Comparison of ENCODE assay signal across 13 mouse cellular contexts in the genomic region with DNA sequence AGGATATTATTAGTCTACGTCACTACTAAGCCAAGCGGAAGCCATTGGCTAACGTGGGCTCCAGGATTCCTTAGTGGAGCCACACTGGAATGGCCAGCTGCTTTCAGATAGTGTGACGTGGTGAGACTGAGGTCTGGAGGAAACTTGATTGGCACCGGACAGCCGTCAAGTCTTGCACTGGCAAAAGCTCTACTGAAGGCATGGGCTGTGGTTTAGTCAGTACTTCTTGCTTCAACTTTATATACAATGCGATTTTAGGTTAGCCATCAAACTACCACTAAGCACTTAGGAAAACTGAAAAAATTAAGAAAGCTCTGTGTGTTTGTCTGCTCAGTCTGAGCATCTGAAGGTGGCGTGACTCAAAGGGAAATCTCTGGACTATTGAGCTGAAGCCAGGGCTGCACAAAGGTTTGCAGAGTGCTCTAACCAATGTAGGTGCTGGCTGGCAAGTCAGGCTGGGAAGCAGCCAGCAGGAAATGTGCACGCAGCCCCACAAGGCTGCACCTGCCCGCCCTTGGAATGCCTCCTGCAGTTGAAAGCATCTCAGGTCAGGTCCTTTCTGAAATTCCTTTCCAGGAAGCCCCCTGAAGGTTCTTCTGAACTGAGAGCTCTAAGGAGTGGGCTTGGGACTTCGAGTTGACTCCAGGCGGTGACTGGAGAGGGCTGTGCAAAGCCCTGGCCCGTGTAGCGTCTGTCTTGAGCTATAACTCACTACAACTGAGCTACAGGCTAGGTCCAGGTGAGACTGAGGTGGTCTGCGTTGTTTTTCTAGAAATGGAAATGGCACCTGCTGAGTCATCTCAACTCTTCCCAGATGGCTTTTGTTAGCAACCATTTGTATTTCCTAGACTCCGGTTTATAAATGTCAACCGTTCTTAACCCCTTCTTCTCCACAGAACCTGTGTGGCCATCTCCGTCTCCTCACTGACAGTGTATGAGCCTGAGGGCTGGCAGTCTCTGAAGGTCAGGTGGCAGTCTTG.
DNase-seq lines count a peak whose midpoint lies in the region; ATAC-seq and TF ChIP-seq lines count a peak whose summit lies in the region.
"Had no signal": no experiment of that assay in that cellular context is flagged by ENCODE, and none has a peak within 500 bp of the region (broad histone marks: within the 10 kb centered on the region; RNA-seq: fewer than 3 reads in every experiment).

No protein-coding gene starts in this region.

- H3K27ac ChIP-seq in heart, embryonic 11.5 days (ENCODE audit: low read depth, low read length), result no peak overlapping the region
- H3K27ac ChIP-seq in layer of hippocampus, adult 2 months, result no peak overlapping the region
- H3K27ac ChIP-seq: heart, embryonic 13.5 days; hindbrain, embryonic 13.5 days had no signal

- H3K36me3 ChIP-seq in heart, embryonic 11.5 days (ENCODE audit: control insufficient read depth, insufficient read depth, low read length), result no peaks in the 10 kb centered on the region
- H3K36me3 ChIP-seq: heart, embryonic 13.5 days; hindbrain, embryonic 13.5 days had no signal

- peaks cover 38% of the 10 kb centered on the region for H3K4me1 ChIP-seq in heart, embryonic 11.5 days (ENCODE audit: control insufficient read depth, insufficient read depth, low read length)

- WGBS in heart, embryonic 11.5 days (ENCODE audit: insufficient replicate concordance), result 66% methylated on average over 18 of the region's 18 CpGs

- no peak overlapping the region for H3K4me2 ChIP-seq in heart, embryonic 11.5 days
- H3K4me2 ChIP-seq: heart, embryonic 13.5 days; hindbrain, embryonic 13.5 days had no signal

- no peaks in the 10 kb centered on the region for H3K27me3 ChIP-seq in heart, embryonic 11.5 days (ENCODE audit: control insufficient read depth, insufficient read depth, low read length)
- H3K27me3 ChIP-seq: heart, embryonic 13.5 days; hindbrain, embryonic 13.5 days had no signal

- H3K9me3 ChIP-seq in heart, embryonic 11.5 days (replicated peaks; ENCODE audit: control insufficient read depth, low read length), result no peaks in the 10 kb centered on the region
- H3K9me3 ChIP-seq: heart, embryonic 13.5 days; hindbrain, embryonic 13.5 days had no signal

- peak; percentile 82 for DNase-seq in heart, adult 11 months
- DNase-seq in lung, postnatal 25 days (ENCODE audit: low spot score), result peak; percentile 35
- no peak for DNase-seq in lung, postnatal 10 days
- DNase-seq in 416B (ENCODE audit: low read depth), result peak; percentile 84
- DNase-seq in kidney, postnatal 25 days, result peak; percentile 40 to 64
- DNase-seq in embryo, embryonic 9.5 days (ENCODE audit: extremely low spot score), result no peak
- DNase-seq in layer of hippocampus, adult 2 months (ENCODE audit: low spot score in 2 of 2), result no peak
- DNase-seq: cerebellum, adult 9-10 months; gastrocnemius, postnatal 10 days; liver had no signal

- no peak for ATAC-seq in heart, embryonic 11.5 days (replicated peaks; ENCODE audit: insufficient number of reproducible peaks, low FRiP score, low TSS enrichment)

- no peak overlapping the region for H3K9ac ChIP-seq in heart, embryonic 11.5 days (ENCODE audit: low read depth, low read length)
- H3K9ac ChIP-seq: heart, embryonic 13.5 days; hindbrain, embryonic 13.5 days had no signal

- TF ChIP-seq CTCF in layer of hippocampus, adult 2 months (conservative IDR thresholded peaks at IDR 0.05), result no peak

- H3K4me3 ChIP-seq in heart, embryonic 11.5 days (ENCODE audit: low read depth, low read length), result no peak overlapping the region
- H3K4me3 ChIP-seq in layer of hippocampus, adult 2 months, result no peak overlapping the region
- H3K4me3 ChIP-seq: heart, embryonic 13.5 days; hindbrain, embryonic 13.5 days had no signal

Comparison
In these comparisons a context has a peak if more than half of its experiments do, and no peak if none do; other contexts are left out.
1. DNase-seq: peak in heart, adult 11 months (single experiment), lung, postnatal 25 days (single experiment), 416B (single experiment) and kidney, postnatal 25 days (2 of 2); none in lung, postnatal 10 days (single experiment), embryo, embryonic 9.5 days (single experiment) and layer of hippocampus, adult 2 months (0 of 2).